In genomic region chr7:45128624-45129246, GRCm38 (mm10) we compare ENCODE assay signal across 8 mouse cellular contexts. TPM values are rescaled to one million over a fixed set of nuclear protein-coding genes. Genes with fewer than 3 reads are reported as not detected.
A peak's percentile ranks its signal among the peaks of the same experiment; 100 is the strongest.
DNase-seq lines count a peak whose midpoint lies in the region; ATAC-seq and TF ChIP-seq lines count a peak whose summit lies in the region.

Gene Rpl13a (minus strand): TSS chr7:45128761.

- TF ChIP-seq POLR2A in brain, embryonic 14.5 days (IDR thresholded peaks at IDR 0.05; ENCODE audit: borderline replicate concordance, extremely low read depth, insufficient read depth, insufficient read length, poor library complexity, severe bottlenecking): peak; percentile 95
- TF ChIP-seq POLR2A in liver, adult 2 months (IDR thresholded peaks at IDR 0.05; ENCODE audit: extremely low read depth, insufficient read depth, low read length): peak; percentile 94
- peak; percentile 92 for TF ChIP-seq POLR2A in myocyte (IDR thresholded peaks at IDR 0.05; ENCODE audit: insufficient read length, low read depth)

- H3K79me3 ChIP-seq in C2C12 (ENCODE audit: low read depth): peaks cover 33% of the 10 kb centered on the region

- TF ChIP-seq CTCF in C2C12 (IDR thresholded peaks at IDR 0.05; ENCODE audit: control insufficient read depth, insufficient read depth, insufficient read length): peak; percentile 75
- TF ChIP-seq CTCF in brain, embryonic 14.5 days (IDR thresholded peaks at IDR 0.05; ENCODE audit: borderline replicate concordance, extremely low read depth, insufficient read depth, insufficient read length): peak; percentile 74
- TF ChIP-seq CTCF in liver, adult 2 months (IDR thresholded peaks at IDR 0.05; ENCODE audit: low read depth, low read length): peak; percentile 86

- WGBS in heart, embryonic 11.5 days (ENCODE audit: insufficient replicate concordance): under 1% methylated on average over 48 of the region's 48 CpGs
- under 1% methylated on average over 48 of the region's 48 CpGs for WGBS in kidney, embryonic 16.5 days
- under 1% methylated on average over 48 of the region's 48 CpGs for WGBS in liver, adult 2 months

- ATAC-seq in heart, embryonic 11.5 days (replicated peaks; ENCODE audit: insufficient number of reproducible peaks, low FRiP score, low TSS enrichment): peak; percentile 91
- ATAC-seq in kidney, embryonic 16.5 days (ENCODE audit: low FRiP score, low TSS enrichment): peak; percentile 95

- H3K4me3 ChIP-seq in C2C12 (ENCODE audit: insufficient read depth, poor library complexity, severe bottlenecking): peak within 1 kb of the TSS; percentile 95
- peak within 1 kb of the TSS; percentile 97 for H3K4me3 ChIP-seq in erythroblast, embryonic 14.5 days (replicated peaks)
- peak within 1 kb of the TSS; percentile 93 for H3K4me3 ChIP-seq in heart, embryonic 11.5 days (ENCODE audit: low read depth, low read length)
- H3K4me3 ChIP-seq in kidney, embryonic 16.5 days (ENCODE audit: low read length): peak within 1 kb of the TSS; percentile 88
- peak within 1 kb of the TSS; percentile 90 for H3K4me3 ChIP-seq in liver, adult 2 months (ENCODE audit: insufficient read depth, low read depth, low read length)
- peak within 1 kb of the TSS; percentile 81 for H3K4me3 ChIP-seq in myocyte

- peak within 1 kb of the TSS; percentile 95 for H3K27ac ChIP-seq in heart, embryonic 11.5 days (ENCODE audit: low read depth, low read length)
- H3K27ac ChIP-seq in kidney, embryonic 16.5 days (ENCODE audit: low read length): peak within 1 kb of the TSS; percentile 95
- H3K27ac ChIP-seq in liver, adult 2 months (replicated peaks; ENCODE audit: insufficient read depth, low read depth, low read length): peak within 1 kb of the TSS; percentile 90

- H3K36me3 ChIP-seq in C2C12 (ENCODE audit: control insufficient read depth, insufficient read depth) (peaks cover 37% of the 10 kb centered on the region), myocyte (ENCODE audit: control insufficient read depth, insufficient read depth) (peaks cover 23% of the 10 kb centered on the region)
- H3K36me3 ChIP-seq in erythroblast, embryonic 14.5 days (ENCODE audit: control insufficient read depth): peaks cover 49% of the 10 kb centered on the region
- peaks cover 24% of the 10 kb centered on the region for H3K36me3 ChIP-seq in heart, embryonic 11.5 days (ENCODE audit: control insufficient read depth, insufficient read depth, low read length)
- peaks cover 31% of the 10 kb centered on the region for H3K36me3 ChIP-seq in kidney, embryonic 16.5 days (ENCODE audit: insufficient read depth, low read length)
- H3K36me3 ChIP-seq in liver, adult 2 months (ENCODE audit: control insufficient read depth, insufficient read depth, low read length): peaks cover 18% of the 10 kb centered on the region; the same call in 1 of the 2 replicates
- peaks cover 15% of the 10 kb centered on the region for H3K36me3 ChIP-seq in splenic B cell, adult 2 months (ENCODE audit: control insufficient read depth, insufficient read depth, low read length, poor library complexity, severe bottlenecking)

- peak; percentile 100 for DNase-seq in brain, embryonic 14.5 days (ENCODE audit: low read depth)
- peak; percentile 94 for DNase-seq in liver, adult 2 months (ENCODE audit: extremely low read depth, low read depth, low spot score)
- peak; percentile 100 for DNase-seq in splenic B cell, adult 2 months (ENCODE audit: low read depth, low spot score)

- peaks cover 41% of the 10 kb centered on the region for H3K79me2 ChIP-seq in C2C12 (ENCODE audit: control insufficient read depth, insufficient read depth)
- H3K79me2 ChIP-seq in liver, adult 2 months (ENCODE audit: control insufficient read depth, insufficient read depth, low read length): peaks cover 11% of the 10 kb centered on the region; the same call in 1 of the 2 replicates
- peaks cover 32% of the 10 kb centered on the region for H3K79me2 ChIP-seq in myocyte (ENCODE audit: control insufficient read depth, insufficient read depth)

- peak within 1 kb of the TSS; percentile 100 for H3K9ac ChIP-seq in heart, embryonic 11.5 days (ENCODE audit: low read depth, low read length)
- H3K9ac ChIP-seq in kidney, embryonic 16.5 days (replicated peaks; ENCODE audit: low read length): peak within 1 kb of the TSS; percentile 94
- peak within 1 kb of the TSS; percentile 95 for H3K9ac ChIP-seq in liver, adult 2 months (ENCODE audit: low read depth, low read length)

- H3ac ChIP-seq in C2C12 (ENCODE audit: control insufficient read depth, insufficient read length, low read depth): peak within 1 kb of the TSS; percentile 99
- peak within 1 kb of the TSS; percentile 63 for H3ac ChIP-seq in myocyte (ENCODE audit: control insufficient read depth, insufficient read length)

- no peaks in the 10 kb centered on the region for H3K27me3 ChIP-seq in C2C12 (ENCODE audit: control insufficient read depth, insufficient read depth, insufficient read length)
- H3K27me3 ChIP-seq in erythroblast, embryonic 14.5 days (ENCODE audit: control insufficient read depth): no peaks in the 10 kb centered on the region
- no peaks in the 10 kb centered on the region for H3K27me3 ChIP-seq in heart, embryonic 11.5 days (ENCODE audit: control insufficient read depth, insufficient read depth, low read length)
- no peaks in the 10 kb centered on the region for H3K27me3 ChIP-seq in kidney, embryonic 16.5 days (ENCODE audit: insufficient read depth, low read length)
- no peaks in the 10 kb centered on the region for H3K27me3 ChIP-seq in liver, adult 2 months (ENCODE audit: control insufficient read depth, insufficient read depth, low read length)
- no peaks in the 10 kb centered on the region for H3K27me3 ChIP-seq in myocyte (ENCODE audit: control insufficient read depth, insufficient read depth, insufficient read length)
- no peaks in the 10 kb centered on the region for H3K27me3 ChIP-seq in splenic B cell, adult 2 months (ENCODE audit: control insufficient read depth, insufficient read depth, low read length, poor library complexity, severe bottlenecking)

- peak within 1 kb of the TSS; percentile 96 for H3K4me2 ChIP-seq in heart, embryonic 11.5 days
- peak within 1 kb of the TSS; percentile 92 for H3K4me2 ChIP-seq in kidney, embryonic 16.5 days (replicated peaks; ENCODE audit: low read depth, low read length)
- H3K4me2 ChIP-seq in myocyte (ENCODE audit: low read depth): peak within 1 kb of the TSS; percentile 99

- H3K9me3 ChIP-seq in erythroblast, embryonic 14.5 days (ENCODE audit: control insufficient read depth, low read length): no peaks in the 10 kb centered on the region; the same call in 1 of the 2 replicates
- H3K9me3 ChIP-seq in heart, embryonic 11.5 days (replicated peaks; ENCODE audit: control insufficient read depth, low read length): no peaks in the 10 kb centered on the region
- no peaks in the 10 kb centered on the region for H3K9me3 ChIP-seq in kidney, embryonic 16.5 days (ENCODE audit: low read length)

- H3K4me1 ChIP-seq in erythroblast, embryonic 14.5 days (ENCODE audit: control insufficient read depth): peaks cover 70% of the 10 kb centered on the region
- peaks cover 25% of the 10 kb centered on the region for H3K4me1 ChIP-seq in heart, embryonic 11.5 days (ENCODE audit: control insufficient read depth, insufficient read depth, low read length)
- H3K4me1 ChIP-seq in kidney, embryonic 16.5 days (ENCODE audit: insufficient read depth, low read length): peaks cover 41% of the 10 kb centered on the region
- H3K4me1 ChIP-seq in liver, adult 2 months (ENCODE audit: control insufficient read depth, insufficient read depth, low read length): peaks cover 33% of the 10 kb centered on the region

TF ChIP-seq in C2C12, 6 proteins besides CTCF, POLR2A, EP300 and RAD21:
- TF ChIP-seq FOSL1 (IDR thresholded peaks at IDR 0.05; ENCODE audit: insufficient read depth, low read length, poor library complexity, severe bottlenecking) (no peak), USF1 (IDR thresholded peaks at IDR 0.05; ENCODE audit: low read depth) (peak; percentile 89), CEBPB (IDR thresholded peaks at IDR 0.05; ENCODE audit: low read depth) (no peak), MYOG (IDR thresholded peaks at IDR 0.05; ENCODE audit: control insufficient read depth, extremely low read depth, insufficient read length) (no peak), MAX (IDR thresholded peaks at IDR 0.05) (peak; percentile 96), MYOD1 (IDR thresholded peaks at IDR 0.05; ENCODE audit: control insufficient read depth, insufficient read length, low read depth) (no peak)

TF ChIP-seq in myocyte, 11 proteins besides CTCF, POLR2A, EP300 and RAD21:
- peak in 1 of 3 experiments; percentile 59 for TF ChIP-seq MYOG (IDR thresholded peaks at IDR 0.05; ENCODE audit: control insufficient read depth in 1 of 3, insufficient read depth in 1 of 3, insufficient read length in 2 of 3, low read depth in 2 of 3)
- TF ChIP-seq MAX (IDR thresholded peaks at IDR 0.05; ENCODE audit: low read depth): peak; percentile 79
- peak; percentile 73 for TF ChIP-seq USF1 (IDR thresholded peaks at IDR 0.05; ENCODE audit: low read depth)
- no peak for TF ChIP-seq CEBPB (IDR thresholded peaks at IDR 0.05; ENCODE audit: insufficient read depth, poor library complexity, severe bottlenecking)
- no peak for TF ChIP-seq SRF (IDR thresholded peaks at IDR 0.05; ENCODE audit: control insufficient read depth, insufficient read length, low read depth)
- TF ChIP-seq MYOD1 (IDR thresholded peaks at IDR 0.05; ENCODE audit: control insufficient read depth in 1 of 3, insufficient read length in 2 of 3, low read depth in 2 of 3): peak in 1 of 3 experiments; percentile 46
- TF ChIP-seq POLR2AphosphoS2 (IDR thresholded peaks at IDR 0.05; ENCODE audit: insufficient read length, low read depth): peak; percentile 90
- TF ChIP-seq TCF12 (IDR thresholded peaks at IDR 0.05; ENCODE audit: insufficient read depth, poor library complexity, severe bottlenecking): no peak
- TF ChIP-seq REST (IDR thresholded peaks at IDR 0.05; ENCODE audit: insufficient read depth, insufficient read length): no peak

RNA-seq across cellular contexts. Expression of gene Rpl13a, which starts in this region (rescaled TPM):
- polyA plus RNA-seq in C2C12 (2012; fragmentation: generic; extraction: Trizol): 6,379 TPM
- 2,550 and 2,843 TPM in 2 replicates for polyA plus RNA-seq in brain, embryonic 14.5 days (2012; rRNA removed)
- 438 and 543 TPM in 2 replicates for polyA plus RNA-seq in erythroblast, embryonic 14.5 days (2012)
- polyA plus RNA-seq in heart, embryonic 11.5 days (2014; fragmentation: Nextera tagmentation; extraction: Ambion mirVana): 981 and 1,056 TPM in 2 replicates
- 1,083 and 1,117 TPM in 2 replicates for polyA plus RNA-seq in kidney, embryonic 16.5 days (2015; fragmentation: Nextera tagmentation; extraction: Ambion mirVana)
- 1,440 and 1,681 TPM in 2 replicates for total RNA-seq in liver, adult 2 months (2014; rRNA removed)
- 488 and 544 TPM in 2 replicates for polyA plus RNA-seq in liver, adult 2 months (2012; rRNA removed)
- polyA plus RNA-seq in myocyte (2012; fragmentation: generic; extraction: Trizol): 6,110 TPM

Comparison
In these comparisons a context has a peak if more than half of its experiments do, and no peak if none do; other contexts are left out.
1. Peak in every context shown above with its lines: DNase-seq, ATAC-seq, H3K4me3 ChIP-seq and H3K27ac ChIP-seq.